Mouse (Mus musculus): ENCODE data around the gene Tep1. TPM values are rescaled to one million over a fixed set of nuclear protein-coding genes. Genes with fewer than 3 reads are reported as not detected.
"Not testable (repeated sequence)": the region's sequence is repeated elsewhere in the genome, so short reads cannot be mapped to it uniquely, and the experiment has no call there.

The Tep1 gene
- 10 to 100 TPM in 1 of 2 experiments, 1 to 10 TPM in 1; 9.4 to 10.3 TPM for total RNA-seq (2021)
- long read RNA-seq, experiment 1, partial matches to known transcripts = 4 of 4 reads
- long read RNA-seq, experiment 1, other reads (novel, unspliced or antisense) = 0 of 4 reads
- long read RNA-seq, experiment 2, partial matches to known transcripts = 7 of 7 reads
- long read RNA-seq, experiment 2, other reads (novel, unspliced or antisense) = 0 of 7 reads

GRCm38 (mm10) chr14:50869889-50870804 lies at the start of gene Tep1:
TSS of gene Tep1 (minus strand) at chr14:50870560.
- intact Hi-C loops (cut with DNase I; ENCODE audit: low total_unique reads) = loop anchor here (5.0 kb wide), 1 partner anchor 58 kb away; no protein-coding TSS in a partner anchor
- DNase-seq = peak; percentile 78

- DNase-seq = no peak
- intact Hi-C loops (cut with DNase I; ENCODE audit: low total_unique reads) = no loop called here
Measured at GRCm38 (mm10) chr14:50911356-50911755, 41.0 kb upstream of the Tep1 start.

GRCm38 (mm10) chr14:50908126-50908525 lies 37.8 kb upstream of the Tep1 start:
- DNase-seq = no peak
- intact Hi-C loops (cut with DNase I; ENCODE audit: low total_unique reads) = no loop called here

GRCm38 (mm10) chr14:50905327-50905726 lies 35.0 kb upstream of the Tep1 start:
- intact Hi-C loops (cut with DNase I; ENCODE audit: low total_unique reads); DNase-seq: not testable (repeated sequence)

- no peak for DNase-seq
- intact Hi-C loops (cut with DNase I; ENCODE audit: low total_unique reads) = no loop called here
Measured at GRCm38 (mm10) chr14:50904828-50905129, 34.4 kb upstream of the Tep1 start.

GRCm38 (mm10) chr14:50903973-50904827 lies 33.8 kb upstream of the Tep1 start:
- peak; percentile 40 for DNase-seq
- intact Hi-C loops (cut with DNase I; ENCODE audit: low total_unique reads) = no loop called here

- intact Hi-C loops (cut with DNase I; ENCODE audit: low total_unique reads); DNase-seq: not testable (repeated sequence)
Measured at GRCm38 (mm10) chr14:50897992-50898391, 27.6 kb upstream of the Tep1 start.

GRCm38 (mm10) chr14:50897374-50897765 lies 27.0 kb upstream of the Tep1 start, which contains the start of gene Klhl33:
TSS of gene Klhl33 (minus strand) at chr14:50897507.
- peak; percentile 49 for DNase-seq
- intact Hi-C loops (cut with DNase I; ENCODE audit: low total_unique reads) = no loop called here

- intact Hi-C loops (cut with DNase I; ENCODE audit: low total_unique reads) = no loop called here
- no peak for DNase-seq
Measured at GRCm38 (mm10) chr14:50896747-50897373, 26.5 kb upstream of the Tep1 start.

- intact Hi-C loops (cut with DNase I; ENCODE audit: low total_unique reads) = no loop called here
Measured at GRCm38 (mm10) chr14:50895985-50896746, 25.8 kb upstream of the Tep1 start.

GRCm38 (mm10) chr14:50895407-50895806 lies 25.0 kb upstream of the Tep1 start:
- no peak for DNase-seq
- intact Hi-C loops (cut with DNase I; ENCODE audit: low total_unique reads) = no loop called here

More at GRCm38 (mm10) chr14:50895985-50896746, 25.8 kb upstream of the Tep1 start:
- peak; percentile 61 for DNase-seq

- DNase-seq = peak; percentile 9
- intact Hi-C loops (cut with DNase I; ENCODE audit: low total_unique reads) = no loop called here
Measured at GRCm38 (mm10) chr14:50892541-50893459, 22.4 kb upstream of the Tep1 start.

- no peak for DNase-seq
- intact Hi-C loops (cut with DNase I; ENCODE audit: low total_unique reads) = no loop called here
Measured at GRCm38 (mm10) chr14:50892091-50892490, 21.7 kb upstream of the Tep1 start.

GRCm38 (mm10) chr14:50891621-50892020 lies 21.3 kb upstream of the Tep1 start:
- DNase-seq = no peak
- intact Hi-C loops (cut with DNase I; ENCODE audit: low total_unique reads) = no loop called here

GRCm38 (mm10) chr14:50876236-50876950 lies 6.0 kb upstream of the Tep1 start:
- no peak for DNase-seq
- intact Hi-C loops (cut with DNase I; ENCODE audit: low total_unique reads) = no loop called here

- no peak for DNase-seq
- intact Hi-C loops (cut with DNase I; ENCODE audit: low total_unique reads) = no loop called here
Measured at GRCm38 (mm10) chr14:50875591-50876230, 5.4 kb upstream of the Tep1 start.

- intact Hi-C loops (cut with DNase I; ENCODE audit: low total_unique reads) = no loop called here
Measured at GRCm38 (mm10) chr14:50875175-50875574, 4.8 kb upstream of the Tep1 start.

More at GRCm38 (mm10) chr14:50875175-50875574, 4.8 kb upstream of the Tep1 start:
- no peak for DNase-seq

All from gastrocnemius, postnatal 14 days (tissue).